Mouse (Mus musculus): ENCODE measurements around the gene Net1.
A peak's percentile ranks its signal among the peaks of the same experiment; 100 is the strongest.
"Not testable (repeated sequence)": the region's sequence is repeated elsewhere in the genome, so short reads cannot be mapped to it uniquely, and the experiment has no call there.

Gene Net1

GRCm38 (mm10) chr13:3917571-3918311 is at the start of gene Net1, which contains the start of gene Tubal3:
Gene Net1 (minus strand): TSS chr13:3918220.
Gene Tubal3 (plus strand): TSS chr13:3918274.
- DNase-seq (ENCODE audit: low spot score in 2 of 2) = peak; percentile 80 to 93

- DNase-seq (ENCODE audit: low spot score in 2 of 2) = no peak
Measured at GRCm38 (mm10) chr13:3951198-3951914, 33.3 kb upstream of the Net1 start.

GRCm38 (mm10) chr13:3949477-3949876 is 31.5 kb upstream of the Net1 start:
- no peak for DNase-seq (ENCODE audit: low spot score in 2 of 2)

- no peak for DNase-seq (ENCODE audit: low spot score in 2 of 2)
Measured at GRCm38 (mm10) chr13:3947267-3947666, 29.2 kb upstream of the Net1 start.

- DNase-seq (ENCODE audit: low spot score in 2 of 2) = no peak
Measured at GRCm38 (mm10) chr13:3945249-3945648, 27.2 kb upstream of the Net1 start, which contains the start of gene Ucn3. Gene Ucn3 (minus strand): TSS chr13:3945349.

- DNase-seq (ENCODE audit: low spot score in 2 of 2) = no peak
Measured at GRCm38 (mm10) chr13:3944699-3945098, 26.7 kb upstream of the Net1 start.

GRCm38 (mm10) chr13:3926046-3926445 is 8.0 kb upstream of the Net1 start:
- no peak for DNase-seq (ENCODE audit: low spot score in 2 of 2)

- DNase-seq (ENCODE audit: low spot score in 2 of 2) = no peak
Measured at GRCm38 (mm10) chr13:3925632-3926031, 7.6 kb upstream of the Net1 start.

GRCm38 (mm10) chr13:3924483-3924882 is 6.5 kb upstream of the Net1 start:
- no peak for DNase-seq (ENCODE audit: low spot score in 2 of 2)

GRCm38 (mm10) chr13:3913504-3913903 is 4.5 kb downstream of the Net1 start:
- no peak for DNase-seq (ENCODE audit: low spot score in 2 of 2)

GRCm38 (mm10) chr13:3910356-3910755 is 7.7 kb downstream of the Net1 start:
- DNase-seq (ENCODE audit: low spot score in 2 of 2) = no peak

- DNase-seq (ENCODE audit: low spot score in 2 of 2) = no peak
Measured at GRCm38 (mm10) chr13:3908262-3908661, 9.8 kb downstream of the Net1 start.

- DNase-seq (ENCODE audit: low spot score in 2 of 2) = no peak
Measured at GRCm38 (mm10) chr13:3907151-3907696, 10.8 kb downstream of the Net1 start.

GRCm38 (mm10) chr13:3899301-3899700 is 18.7 kb downstream of the Net1 start:
- no peak for DNase-seq (ENCODE audit: low spot score in 2 of 2)

- DNase-seq (ENCODE audit: low spot score in 2 of 2) = not testable (repeated sequence)
Measured at GRCm38 (mm10) chr13:3898202-3898601, 19.8 kb downstream of the Net1 start.

GRCm38 (mm10) chr13:3896913-3897312 is 21.1 kb downstream of the Net1 start:
- peak; percentile 42 to 72 for DNase-seq (ENCODE audit: low spot score in 2 of 2)

GRCm38 (mm10) chr13:3896032-3896431 is 22.0 kb downstream of the Net1 start:
- no peak for DNase-seq (ENCODE audit: low spot score in 2 of 2)

GRCm38 (mm10) chr13:3895397-3895980 is 22.5 kb downstream of the Net1 start:
- no peak for DNase-seq (ENCODE audit: low spot score in 2 of 2)

GRCm38 (mm10) chr13:3894549-3894948 is 23.5 kb downstream of the Net1 start:
- no peak for DNase-seq (ENCODE audit: low spot score in 2 of 2)

GRCm38 (mm10) chr13:3893126-3893734 is 24.8 kb downstream of the Net1 start:
- DNase-seq (ENCODE audit: low spot score in 2 of 2) = peak; percentile 48 to 73

GRCm38 (mm10) chr13:3892601-3893000 is 25.4 kb downstream of the Net1 start:
- no peak for DNase-seq (ENCODE audit: low spot score in 2 of 2)

Measured in cerebellum, postnatal 4 days (tissue).